Mouse (Mus musculus) right cerebral cortex, postnatal 10 days (tissue): ENCODE data around the gene Tifa.

ENCODE experiments used
- DNase-seq, 2 experiments: peaks; one replicate each; pipeline ENCODE4 v3.0.0; 2021; ENCODE audit warnings: low spot score in 2 of 2

Tifa gene

GRCm38 (mm10) chr3:127787032-127787431 is 2.6 kb upstream of the Tifa start:
- DNase-seq = no peak

- no peak for DNase-seq
Observed at GRCm38 (mm10) chr3:127788038-127788437, 1.6 kb upstream of the Tifa start.

GRCm38 (mm10) chr3:127788919-127789318 is 686 bp upstream of the Tifa start:
- no peak for DNase-seq

GRCm38 (mm10) chr3:127790234-127791055 is 840 bp downstream of the Tifa start:
- DNase-seq = peak; percentile 43 to 49

- no peak for DNase-seq
Observed at GRCm38 (mm10) chr3:127791056-127791483, 1.5 kb downstream of the Tifa start.

- no peak for DNase-seq
Observed at GRCm38 (mm10) chr3:127791595-127792561, 2.3 kb downstream of the Tifa start.

- no peak for DNase-seq
Observed at GRCm38 (mm10) chr3:127793022-127793421, 3.4 kb downstream of the Tifa start.

GRCm38 (mm10) chr3:127795762-127796161 is 6.2 kb downstream of the Tifa start:
- peak in 1 of 2 experiments; percentile 11 for DNase-seq

- DNase-seq = peak in 1 of 2 experiments; percentile 15
Observed at GRCm38 (mm10) chr3:127796271-127796670, 6.7 kb downstream of the Tifa start.

- no peak for DNase-seq
Observed at GRCm38 (mm10) chr3:127801162-127801561, 11.6 kb downstream of the Tifa start.

GRCm38 (mm10) chr3:127802814-127803213 is 13.2 kb downstream of the Tifa start:
- DNase-seq = no peak

GRCm38 (mm10) chr3:127804439-127804838 is 14.8 kb downstream of the Tifa start:
- DNase-seq = no peak

GRCm38 (mm10) chr3:127805071-127805470 is 15.5 kb downstream of the Tifa start:
- DNase-seq = no peak

- DNase-seq = no peak
Observed at GRCm38 (mm10) chr3:127805991-127806390, 16.4 kb downstream of the Tifa start.

- no peak for DNase-seq
Observed at GRCm38 (mm10) chr3:127807846-127808245, 18.2 kb downstream of the Tifa start.

GRCm38 (mm10) chr3:127809103-127809502 is 19.5 kb downstream of the Tifa start:
- DNase-seq = no peak

- DNase-seq = no peak
Observed at GRCm38 (mm10) chr3:127817120-127817683, 27.6 kb downstream of the Tifa start.

- no peak for DNase-seq
Observed at GRCm38 (mm10) chr3:127818694-127819663, 29.4 kb downstream of the Tifa start.

GRCm38 (mm10) chr3:127820400-127820799 is 30.8 kb downstream of the Tifa start:
- DNase-seq = no peak

GRCm38 (mm10) chr3:127821209-127821608 is 31.6 kb downstream of the Tifa start:
- no peak for DNase-seq
